Mouse (Mus musculus) limb, embryonic 12.5 days (tissue): ENCODE measurements around the gene Cib1. TPM values are rescaled to one million over a fixed set of nuclear protein-coding genes. Genes with fewer than 3 reads are reported as not detected.

ENCODE experiments used
- ATAC-seq: fragments of 200-750 bp; cut with Nextera tagmentation; 2 replicates; pipeline ENCODE4 v1.8.0; 2017; ENCODE audit warnings: low read depth, moderate TSS enrichment; ENCODE audit not compliant: insufficient number of reproducible peaks, insufficient read depth, low FRiP score, low TSS enrichment
- H3K27ac ChIP-seq: fragments of 300-500 bp; sonication (generic); 2 replicates; pipeline ENCODE4 v1.5.1; 2016; ENCODE audit warnings: mild to moderate bottlenecking, moderate library complexity
- H3K27me3 ChIP-seq: fragments of 300-500 bp; sonication (generic); 2 replicates; pipeline ENCODE4 v1.6.1; 2016; ENCODE audit warnings: mild to moderate bottlenecking, moderate library complexity
- H3K36me3 ChIP-seq: fragments of 300-500 bp; sonication (generic); 2 replicates; pipeline ENCODE4 v1.6.1; 2016; ENCODE audit warnings: mild to moderate bottlenecking, moderate library complexity
- H3K4me1 ChIP-seq: fragments of 300-500 bp; sonication (generic); replicated peaks from 2 replicates; pipeline ENCODE4 v1.6.1; 2016
- H3K4me2 ChIP-seq: fragments of 300-500 bp; sonication (generic); 2 replicates; pipeline ENCODE4 v1.6.1; 2016; ENCODE audit warnings: mild to moderate bottlenecking, moderate library complexity
- H3K4me3 ChIP-seq: fragments of 300-500 bp; sonication (generic); replicated peaks from 2 replicates; pipeline ENCODE4 v1.5.1; 2016; ENCODE audit warnings: mild to moderate bottlenecking
- H3K9ac ChIP-seq: fragments of 300-500 bp; sonication (generic); replicated peaks from 2 replicates; pipeline ENCODE4 v1.6.1; 2016; ENCODE audit warnings: mild to moderate bottlenecking, moderate library complexity
- H3K9me3 ChIP-seq: fragments of 300-500 bp; sonication (generic); 2 replicates; pipeline ENCODE4 v1.6.1; 2016; ENCODE audit warnings: mild to moderate bottlenecking, moderate library complexity
- WGBS: fragments of 180-500 bp; shearing (Covaris S2); methylation state at CpG from one replicate; pipeline ENCODE4 v1.1.7; 2016; 5-methylcytosine and 5-hydroxymethylcytosine counted together
- polyA plus RNA-seq: library from polyadenylated mRNA; unstranded; fragments of >200 nt; fragmentation: Nextera tagmentation; extraction: Ambion mirVana; gene quantifications from 2 replicates; pipeline ENCODE4 v1.2.1, GENCODE M21; 2016

The Cib1 gene
- polyA plus RNA-seq, 1 experiment from 2014 or later: 47.5 TPM

GRCm38 (mm10) chr7:80200963-80201539, 31.6 kb downstream of the Cib1 start:
- peaks cover 7% of the 10 kb centered on the region for H3K36me3 ChIP-seq
- peak overlapping the region; percentile 40; the same call in 1 of the 2 replicates for H3K9ac ChIP-seq
- no peaks in the 10 kb centered on the region for H3K27me3 ChIP-seq
- 62% methylated on average over 5 of the region's 5 CpGs for WGBS
- no peaks in the 10 kb centered on the region for H3K9me3 ChIP-seq
- H3K4me2 ChIP-seq: peak overlapping the region; percentile 84; the same call in 1 of the 2 replicates
- no peak overlapping the region for H3K27ac ChIP-seq
- no peak for ATAC-seq
- H3K4me3 ChIP-seq: no peak overlapping the region
- H3K4me1 ChIP-seq: peaks cover 39% of the 10 kb centered on the region

- Histone ChIP-seq H3K4me2 (peak overlapping the region; percentile 84), H3K27me3 (no peaks in the 10 kb centered on the region), H3K27ac (no peak overlapping the region), H3K4me3 (no peak overlapping the region), H3K9ac (no peak overlapping the region), H3K4me1 (peaks cover 39% of the 10 kb centered on the region), H3K9me3 (no peaks in the 10 kb centered on the region), H3K36me3 (peaks cover 7% of the 10 kb centered on the region)
- no peak for ATAC-seq
- 55% methylated on average over 6 of the region's 6 CpGs for WGBS
These were observed 32.0 kb downstream of the Cib1 start for GRCm38 (mm10) chr7:80200588-80200945.

- Histone ChIP-seq H3K4me2 (peak overlapping the region; percentile 84), H3K9me3 (no peaks in the 10 kb centered on the region), H3K27ac (no peak overlapping the region), H3K36me3 (peaks cover 6% of the 10 kb centered on the region), H3K4me3 (peak overlapping the region; percentile 70), H3K27me3 (no peaks in the 10 kb centered on the region), H3K4me1 (peaks cover 39% of the 10 kb centered on the region), H3K9ac (0 out of 2 replicates have a peak overlapping the region, but pooled peaks have one; percentile 81)
- 60% methylated on average over 11 of the region's 11 CpGs for WGBS
- no peak for ATAC-seq
These were observed 32.6 kb downstream of the Cib1 start for GRCm38 (mm10) chr7:80199851-80200587.

- Histone ChIP-seq H3K27ac (peak overlapping the region; percentile 96), H3K4me2 (peak overlapping the region; percentile 84), H3K36me3 (no peaks in the 10 kb centered on the region; the same call in 1 of the 2 replicates), H3K27me3 (no peaks in the 10 kb centered on the region), H3K9ac (peak overlapping the region; percentile 81), H3K4me1 (peaks cover 39% of the 10 kb centered on the region), H3K9me3 (no peaks in the 10 kb centered on the region), H3K4me3 (peak overlapping the region; percentile 70)
- ATAC-seq: no peak
- WGBS: 22% methylated on average over 6 of the region's 6 CpGs
These were observed 33.3 kb downstream of the Cib1 start for GRCm38 (mm10) chr7:80199286-80199685.

- no peaks in the 10 kb centered on the region for H3K27me3 ChIP-seq
- WGBS: 0% methylated on average over 11 of the region's 11 CpGs
- H3K4me2 ChIP-seq: peak overlapping the region; percentile 84
- H3K9me3 ChIP-seq: no peaks in the 10 kb centered on the region
- peaks cover 39% of the 10 kb centered on the region for H3K4me1 ChIP-seq
- H3K4me3 ChIP-seq: peak overlapping the region; percentile 70
- ATAC-seq: no peak
- peak overlapping the region; percentile 81 for H3K9ac ChIP-seq
- no peaks in the 10 kb centered on the region; the same call in 1 of the 2 replicates for H3K36me3 ChIP-seq
- peak overlapping the region; percentile 96 for H3K27ac ChIP-seq
These were observed 33.8 kb downstream of the Cib1 start for GRCm38 (mm10) chr7:80198863-80199262.

GRCm38 (mm10) chr7:80197941-80198778, 34.5 kb downstream of the Cib1 start:
- Histone ChIP-seq H3K9ac (peak overlapping the region; percentile 81), H3K27me3 (no peaks in the 10 kb centered on the region), H3K4me2 (peak overlapping the region; percentile 84), H3K9me3 (no peaks in the 10 kb centered on the region), H3K27ac (peak overlapping the region; percentile 96), H3K4me3 (peak overlapping the region; percentile 70), H3K4me1 (peaks cover 39% of the 10 kb centered on the region), H3K36me3 (no peaks in the 10 kb centered on the region; the same call in 1 of the 2 replicates)
- ATAC-seq: peak; percentile 95
- WGBS: under 1% methylated on average over 70 of the region's 74 CpGs

GRCm38 (mm10) chr7:80197371-80197770, 35.2 kb downstream of the Cib1 start:
- ATAC-seq: no peak
- H3K4me1 ChIP-seq: peaks cover 46% of the 10 kb centered on the region
- no peaks in the 10 kb centered on the region; the same call in 1 of the 2 replicates for H3K36me3 ChIP-seq
- peak overlapping the region; percentile 84 for H3K4me2 ChIP-seq
- no peaks in the 10 kb centered on the region for H3K9me3 ChIP-seq
- 28% methylated on average over 4 of the region's 4 CpGs for WGBS
- H3K27ac ChIP-seq: peak overlapping the region; percentile 96
- H3K27me3 ChIP-seq: no peaks in the 10 kb centered on the region
- H3K4me3 ChIP-seq: peak overlapping the region; percentile 70
- H3K9ac ChIP-seq: peak overlapping the region; percentile 81; the same call in 1 of the 2 replicates

- H3K27me3 ChIP-seq: no peaks in the 10 kb centered on the region
These were observed 36.9 kb downstream of the Cib1 start for GRCm38 (mm10) chr7:80195576-80196263.

GRCm38 (mm10) chr7:80195146-80195545, 37.5 kb downstream of the Cib1 start:
- H3K9me3 ChIP-seq: no peaks in the 10 kb centered on the region
- H3K4me3 ChIP-seq: no peak overlapping the region
- H3K27me3 ChIP-seq: no peaks in the 10 kb centered on the region
- H3K4me2 ChIP-seq: no peak overlapping the region
- ATAC-seq: no peak
- no peaks in the 10 kb centered on the region for H3K36me3 ChIP-seq
- H3K4me1 ChIP-seq: peaks cover 40% of the 10 kb centered on the region
- 91% methylated on average over 5 of the region's 5 CpGs for WGBS
- no peak overlapping the region for H3K27ac ChIP-seq
- no peak overlapping the region for H3K9ac ChIP-seq

More at GRCm38 (mm10) chr7:80195576-80196263, 36.9 kb downstream of the Cib1 start:
- Histone ChIP-seq H3K9me3 (no peaks in the 10 kb centered on the region), H3K36me3 (no peaks in the 10 kb centered on the region), H3K9ac (no peak overlapping the region), H3K4me1 (peaks cover 46% of the 10 kb centered on the region), H3K4me3 (no peak overlapping the region), H3K27ac (no peak overlapping the region), H3K4me2 (no peak overlapping the region)
- 93% methylated on average over 10 of the region's 11 CpGs for WGBS
- no peak for ATAC-seq

GRCm38 (mm10) chr7:80193941-80194739, 38.5 kb downstream of the Cib1 start:
- no peaks in the 10 kb centered on the region for H3K9me3 ChIP-seq
- H3K9ac ChIP-seq: no peak overlapping the region
- H3K36me3 ChIP-seq: no peaks in the 10 kb centered on the region
- no peak for ATAC-seq
- no peak overlapping the region for H3K4me3 ChIP-seq
- H3K4me2 ChIP-seq: no peak overlapping the region
- peaks cover 37% of the 10 kb centered on the region for H3K4me1 ChIP-seq
- no peaks in the 10 kb centered on the region for H3K27me3 ChIP-seq
- no peak overlapping the region for H3K27ac ChIP-seq
- 80% methylated on average over 13 of the region's 13 CpGs for WGBS
